ENCODE assay signal across 7 mouse cellular contexts in the genomic region with DNA sequence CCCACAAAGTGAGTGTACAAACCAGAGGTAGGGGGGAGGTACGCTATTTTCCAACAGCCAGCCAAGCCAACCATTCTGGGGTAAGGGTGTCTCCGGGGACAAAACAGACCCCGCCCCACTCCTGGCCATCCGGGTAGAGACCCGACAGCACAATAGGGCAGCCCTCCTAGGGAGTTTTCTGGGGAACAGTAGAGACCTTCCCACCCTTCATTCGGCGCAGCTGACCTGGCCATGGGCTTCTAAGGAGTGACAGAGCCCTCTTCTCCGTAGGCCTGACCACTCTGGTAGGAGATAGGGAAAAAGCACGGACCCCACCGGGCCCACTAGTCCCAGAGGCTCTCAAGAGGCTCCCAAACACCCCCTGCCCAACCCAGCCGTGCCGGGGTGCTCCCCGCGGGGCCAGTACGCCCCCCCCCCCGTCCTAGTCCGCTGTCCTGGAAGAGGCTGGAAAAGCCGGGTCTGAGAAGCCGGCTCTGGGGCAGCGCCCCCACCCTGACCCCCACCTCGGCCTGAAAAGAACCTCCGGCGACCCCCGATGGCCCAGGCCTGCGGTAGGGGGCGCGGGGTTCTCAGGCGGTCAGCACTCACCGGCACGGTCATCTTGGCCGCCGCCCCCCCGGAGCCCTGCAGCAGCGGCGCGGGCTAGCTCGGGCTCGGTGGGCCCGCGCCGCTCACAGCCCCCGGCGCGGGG. TPM values are rescaled to one million over a fixed set of nuclear protein-coding genes. Genes with fewer than 3 reads are reported as not detected.
DNase-seq lines count a peak whose midpoint lies in the region; ATAC-seq lines count a peak whose summit lies in the region.

No protein-coding gene starts in this region.

- ATAC-seq in megakaryocyte, adult 5-6 weeks (ENCODE audit: poor library complexity, severe bottlenecking), result no peak
- ATAC-seq in embryonic facial prominence, embryonic 13.5 days (ENCODE audit: insufficient number of reproducible peaks, insufficient read depth, low FRiP score, low TSS enrichment, low read depth), result 0 out of 2 replicates have a peak, but pooled peaks have one; percentile 2
- ATAC-seq in intestine, embryonic 15.5 days, result peak; percentile 4
- ATAC-seq in midbrain, embryonic 14.5 days (ENCODE audit: low FRiP score, low TSS enrichment), result peak; percentile 42; the same call in 1 of the 2 replicates
- ATAC-seq in frontal cortex, adult (ENCODE audit: low TSS enrichment), result no peak

- no peaks in the 10 kb centered on the region for H3K36me3 ChIP-seq in megakaryocyte, embryonic 14.5 days (replicated peaks; ENCODE audit: low read length)
- H3K36me3 ChIP-seq in embryonic facial prominence, embryonic 13.5 days, result no peaks in the 10 kb centered on the region
- no peaks in the 10 kb centered on the region for H3K36me3 ChIP-seq in intestine, embryonic 15.5 days
- no peaks in the 10 kb centered on the region for H3K36me3 ChIP-seq in midbrain, embryonic 14.5 days (ENCODE audit: control insufficient read depth, insufficient read depth, low read length)

- DNase-seq in midbrain, embryonic 14.5 days, result peak; percentile 66
- DNase-seq in frontal cortex, postnatal 36 days (ENCODE audit: low spot score in 2 of 2), result no peak

- peaks cover 54% of the 10 kb centered on the region for H3K4me1 ChIP-seq in megakaryocyte, embryonic 14.5 days
- H3K4me1 ChIP-seq in embryonic facial prominence, embryonic 13.5 days, result peaks cover 72% of the 10 kb centered on the region
- peaks cover 70% of the 10 kb centered on the region for H3K4me1 ChIP-seq in intestine, embryonic 15.5 days (replicated peaks)
- H3K4me1 ChIP-seq in midbrain, embryonic 14.5 days (ENCODE audit: control insufficient read depth, insufficient read depth, low read length), result peaks cover 54% of the 10 kb centered on the region

- peaks cover 4% of the 10 kb centered on the region; the same call in 1 of the 2 replicates for H3K9me3 ChIP-seq in megakaryocyte, embryonic 14.5 days
- H3K9me3 ChIP-seq in embryonic facial prominence, embryonic 13.5 days, result no peaks in the 10 kb centered on the region
- H3K9me3 ChIP-seq in intestine, embryonic 15.5 days, result no peaks in the 10 kb centered on the region
- no peaks in the 10 kb centered on the region for H3K9me3 ChIP-seq in midbrain, embryonic 14.5 days (ENCODE audit: control insufficient read depth, low read length)

- peak overlapping the region; percentile 88 for H3K4me3 ChIP-seq in megakaryocyte, embryonic 14.5 days (replicated peaks)
- peak overlapping the region; percentile 90 for H3K4me3 ChIP-seq in embryonic facial prominence, embryonic 13.5 days
- H3K4me3 ChIP-seq in intestine, embryonic 15.5 days (replicated peaks), result peak overlapping the region; percentile 86
- peak overlapping the region; percentile 89 for H3K4me3 ChIP-seq in midbrain, embryonic 14.5 days (replicated peaks; ENCODE audit: low read depth, low read length)

- peak overlapping the region; percentile 92 for H3K9ac ChIP-seq in embryonic facial prominence, embryonic 13.5 days
- peak overlapping the region; percentile 92 for H3K9ac ChIP-seq in intestine, embryonic 15.5 days
- peak overlapping the region; percentile 96 for H3K9ac ChIP-seq in midbrain, embryonic 14.5 days (replicated peaks; ENCODE audit: low read length)

- WGBS in embryonic facial prominence, embryonic 13.5 days, result 1% methylated on average over 40 of the region's 44 CpGs
- WGBS in intestine, embryonic 15.5 days, result 3% methylated on average over 43 of the region's 44 CpGs
- WGBS in midbrain, embryonic 14.5 days, result 1% methylated on average over 44 of the region's 44 CpGs

- H3K4me2 ChIP-seq in embryonic facial prominence, embryonic 13.5 days, result peak overlapping the region; percentile 81
- peak overlapping the region; percentile 77 for H3K4me2 ChIP-seq in intestine, embryonic 15.5 days (replicated peaks)
- peak overlapping the region; percentile 78 for H3K4me2 ChIP-seq in midbrain, embryonic 14.5 days (ENCODE audit: low read length)

- H3K27me3 ChIP-seq in megakaryocyte, embryonic 14.5 days (replicated peaks), result peaks cover 95% of the 10 kb centered on the region
- H3K27me3 ChIP-seq in embryonic facial prominence, embryonic 13.5 days, result no peaks in the 10 kb centered on the region
- H3K27me3 ChIP-seq in intestine, embryonic 15.5 days (replicated peaks), result no peaks in the 10 kb centered on the region
- no peaks in the 10 kb centered on the region for H3K27me3 ChIP-seq in midbrain, embryonic 14.5 days (ENCODE audit: control insufficient read depth, insufficient read depth, low read length)

- H3K27ac ChIP-seq in embryonic facial prominence, embryonic 13.5 days, result peak overlapping the region; percentile 85
- peak overlapping the region; percentile 82 for H3K27ac ChIP-seq in intestine, embryonic 15.5 days
- peak overlapping the region; percentile 82 for H3K27ac ChIP-seq in midbrain, embryonic 14.5 days (replicated peaks; ENCODE audit: low read depth, low read length)

RNA-seq across cellular contexts. Expression of a gene that starts 0.4 kb away (rescaled TPM):
- 1.1 and 1.5 TPM in 2 replicates for polyA plus RNA-seq in megakaryocyte, embryonic 14.5 days (2012; ENCODE audit: insufficient read depth, low replicate concordance)
- total RNA-seq in megakaryocyte, adult 5-6 weeks (2015), result 0.21 TPM in 1 of 2 replicates, not detected in the other
- not detected in 2 replicates for total RNA-seq in megakaryocyte, adult 5-6 weeks (2017)
- 35.6 and 37.3 TPM in 2 replicates for polyA plus RNA-seq in embryonic facial prominence, embryonic 13.5 days (2015; fragmentation: Nextera tagmentation; extraction: Ambion mirVana)
- polyA plus RNA-seq in intestine, embryonic 15.5 days (2015; fragmentation: Nextera tagmentation; extraction: Ambion mirVana), result 40.8 and 44.2 TPM in 2 replicates
- polyA plus RNA-seq in midbrain, embryonic 14.5 days (2014; fragmentation: Nextera tagmentation; extraction: Ambion mirVana), result 43.7 and 52.7 TPM in 2 replicates

RNA-seq across cellular contexts. Expression of a gene that starts 52.4 kb away (rescaled TPM):
- polyA plus RNA-seq in megakaryocyte, embryonic 14.5 days (2012; ENCODE audit: insufficient read depth, low replicate concordance), result 3.6 TPM in 1 of 2 replicates, not detected in the other
- not detected in 2 replicates for total RNA-seq in megakaryocyte, adult 5-6 weeks (2015)
- not detected in 2 replicates for total RNA-seq in megakaryocyte, adult 5-6 weeks (2017)
- 1.2 TPM in 1 of 2 replicates, not detected in the other for polyA plus RNA-seq in embryonic facial prominence, embryonic 13.5 days (2015; fragmentation: Nextera tagmentation; extraction: Ambion mirVana)
- 1,145 and 3,143 TPM in 2 replicates for polyA plus RNA-seq in intestine, embryonic 15.5 days (2015; fragmentation: Nextera tagmentation; extraction: Ambion mirVana)
- polyA plus RNA-seq in midbrain, embryonic 14.5 days (2014; fragmentation: Nextera tagmentation; extraction: Ambion mirVana), result not detected in 2 replicates

Comparison
In these comparisons a context has a peak if more than half of its experiments do, and no peak if none do; other contexts are left out.
1. ATAC-seq: peak in embryonic facial prominence, embryonic 13.5 days (single experiment), intestine, embryonic 15.5 days (single experiment) and midbrain, embryonic 14.5 days (single experiment); none in megakaryocyte, adult 5-6 weeks (single experiment) and frontal cortex, adult (single experiment).
2. RNA of a gene that starts 0.4 kb away (polyA plus RNA-seq): 43.7 to 52.7 TPM in midbrain, embryonic 14.5 days, 40.8 to 44.2 TPM in intestine, embryonic 15.5 days and 35.6 to 37.3 TPM in embryonic facial prominence, embryonic 13.5 days; 1.1 to 1.5 TPM in megakaryocyte, embryonic 14.5 days; every median in the first group is over 10 times any median in the second.
3. RNA of a gene that starts 52.4 kb away (polyA plus RNA-seq): 1,145 to 3,143 TPM in intestine, embryonic 15.5 days; 1.2 TPM in embryonic facial prominence, embryonic 13.5 days, 3.6 TPM in megakaryocyte, embryonic 14.5 days and not detected in midbrain, embryonic 14.5 days; every median in the first group is over 100 times any median in the second.
4. Peak in every context shown above with its lines, with median percentiles within 50 percentile points of each other: H3K4me3 ChIP-seq, H3K27ac ChIP-seq, H3K4me2 ChIP-seq and H3K9ac ChIP-seq.